Mouse (Mus musculus): ENCODE measurements around the gene 6430548M08Rik.
A peak's percentile ranks its signal among the peaks of the same experiment; 100 is the strongest.

The 6430548M08Rik gene

DNA sequence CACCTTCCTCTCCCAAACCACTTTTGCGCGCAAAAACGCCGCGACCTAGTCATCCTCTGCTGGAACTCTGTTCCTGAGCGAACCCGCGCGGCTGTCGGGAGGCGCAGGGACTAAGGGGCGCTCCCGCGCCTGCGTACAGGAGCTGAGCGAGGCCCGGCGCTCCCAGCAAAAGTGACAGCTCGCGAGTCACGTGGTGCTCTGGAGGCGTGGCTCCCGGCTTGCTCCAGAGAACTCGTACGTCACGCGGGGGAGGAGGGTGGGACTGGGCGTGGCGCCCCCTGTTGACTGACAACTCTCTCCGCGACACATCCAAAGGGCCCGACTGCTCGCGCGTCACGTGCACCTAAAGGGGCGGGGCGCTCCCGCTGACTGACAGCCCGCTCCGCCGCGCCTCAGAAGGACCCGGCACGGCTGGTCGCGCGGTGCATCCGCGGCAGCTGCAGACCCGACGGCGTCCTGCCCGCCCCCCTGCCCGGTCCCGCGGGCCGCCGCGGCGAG lies at the start of gene 6430548M08Rik:
Gene 6430548M08Rik, plus strand, starts transcription at position 395 of the 498 bp plus-strand sequence.
- DNase-seq = peak; percentile 100

DNA sequence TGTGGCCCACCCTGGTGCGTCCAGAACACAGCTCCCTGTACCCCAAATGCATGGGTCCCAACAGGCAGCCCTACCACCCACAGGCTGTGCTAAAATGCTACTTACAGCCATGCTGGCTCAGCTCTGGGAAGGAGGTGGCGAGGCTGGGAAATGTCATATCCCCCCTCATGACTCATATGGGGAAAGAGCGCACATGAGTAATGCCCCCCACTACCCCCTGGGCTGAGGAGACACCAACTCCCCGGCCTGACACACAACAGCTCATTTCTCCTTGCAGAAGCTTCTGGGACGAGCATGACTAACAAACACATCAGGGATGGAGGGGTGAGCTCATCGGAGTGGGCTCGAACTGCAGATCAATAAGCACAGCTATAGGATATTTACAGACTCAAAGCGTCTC lies 48.3 kb upstream of the 6430548M08Rik start:
- no peak for DNase-seq

DNA sequence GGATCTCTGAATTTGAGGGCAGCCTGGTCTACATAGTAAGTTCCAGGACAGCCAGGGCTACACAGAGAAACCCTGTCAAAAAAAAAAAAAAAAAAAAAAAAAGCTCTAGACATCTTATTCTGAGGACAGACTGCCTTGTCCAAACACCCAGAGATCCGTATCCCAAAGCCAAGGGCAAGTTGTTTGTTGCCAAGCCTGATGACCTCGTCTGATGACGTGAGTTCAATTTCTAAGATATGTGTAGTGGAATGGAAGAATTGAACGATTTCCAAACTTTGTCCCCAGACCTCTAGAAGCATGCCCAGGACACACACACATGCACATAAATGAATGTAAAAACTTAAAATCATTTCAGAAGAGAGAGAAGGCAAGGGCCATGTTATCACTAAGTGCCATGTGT lies 47.7 kb upstream of the 6430548M08Rik start:
- DNase-seq = no peak

DNA sequence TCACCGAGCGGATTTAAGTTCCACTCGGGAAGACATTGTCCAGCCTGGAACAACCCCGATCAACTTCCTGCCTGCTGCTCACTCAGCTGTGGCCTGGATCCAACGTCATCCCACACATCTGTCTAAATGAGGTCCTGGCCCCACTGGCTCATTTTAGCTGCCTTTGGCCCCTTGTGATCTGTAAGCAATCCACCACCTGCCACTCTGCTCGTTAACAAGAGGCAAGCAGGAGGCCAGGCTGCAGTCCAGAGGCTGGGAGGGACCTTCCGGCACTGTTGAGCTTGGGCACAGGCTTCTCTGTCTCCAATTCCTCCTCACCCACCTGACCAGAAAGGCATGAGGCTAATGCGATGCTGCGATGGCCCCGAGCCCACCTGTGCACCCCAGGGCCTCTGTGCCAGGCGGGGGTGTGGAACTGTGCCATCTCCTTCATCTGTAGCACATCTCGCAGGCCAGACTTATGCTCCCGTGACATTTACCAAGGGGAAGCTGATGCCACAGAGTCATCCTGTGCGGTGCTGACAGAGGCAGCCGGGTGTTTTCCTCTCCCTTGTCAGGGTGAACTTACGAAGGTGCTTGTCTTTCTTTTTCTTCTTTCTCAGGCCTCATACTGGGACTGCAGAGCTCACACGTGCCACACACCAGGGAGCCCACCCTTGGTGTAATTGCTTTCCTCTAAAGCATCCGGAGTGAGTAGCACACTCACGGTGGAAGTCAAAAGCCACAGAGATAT lies 45.9 kb upstream of the 6430548M08Rik start:
- peak; percentile 83 to 89 for DNase-seq

DNA sequence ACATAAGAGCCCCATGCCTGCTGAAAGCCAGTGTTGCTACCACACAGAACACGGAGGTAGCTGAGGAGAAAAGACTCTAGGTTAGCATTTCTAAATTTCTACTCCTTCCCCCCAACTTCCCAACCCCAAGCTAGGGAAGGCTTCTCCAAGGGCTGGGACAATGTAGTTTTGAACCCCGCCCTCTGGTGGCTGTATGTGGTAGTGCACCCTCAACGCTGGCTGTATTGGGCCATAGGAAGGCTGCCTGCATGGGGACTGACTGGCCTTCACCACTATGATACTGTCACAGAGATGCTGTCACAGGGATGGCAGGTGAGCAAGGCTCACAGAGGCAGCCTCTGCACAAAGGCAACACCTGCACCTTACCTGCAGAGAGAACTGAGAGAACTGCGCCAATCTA lies 42.3 kb upstream of the 6430548M08Rik start:
- peak; percentile 86 to 92 for DNase-seq

DNA sequence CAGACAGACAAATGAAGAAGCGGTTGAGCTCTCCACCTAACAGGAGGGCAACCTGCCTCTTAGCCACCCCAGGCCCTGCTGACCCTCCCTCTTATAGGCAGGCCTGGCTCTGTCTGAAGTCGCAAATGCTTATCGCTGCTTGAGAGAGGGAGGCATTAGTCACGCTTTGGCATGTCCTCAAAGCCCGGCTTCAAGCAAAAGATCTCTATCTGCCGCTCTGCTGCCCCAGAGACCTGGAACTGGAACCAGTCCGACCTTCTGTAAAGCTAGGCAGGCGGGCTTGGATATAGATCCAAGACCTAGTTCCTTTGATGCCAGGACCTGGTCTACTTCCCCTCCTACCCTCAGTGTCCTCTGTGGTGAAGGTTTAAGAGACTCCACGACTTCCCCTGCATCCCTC lies 41.7 kb upstream of the 6430548M08Rik start:
- DNase-seq = peak in 1 of 2 experiments; percentile 19

DNA sequence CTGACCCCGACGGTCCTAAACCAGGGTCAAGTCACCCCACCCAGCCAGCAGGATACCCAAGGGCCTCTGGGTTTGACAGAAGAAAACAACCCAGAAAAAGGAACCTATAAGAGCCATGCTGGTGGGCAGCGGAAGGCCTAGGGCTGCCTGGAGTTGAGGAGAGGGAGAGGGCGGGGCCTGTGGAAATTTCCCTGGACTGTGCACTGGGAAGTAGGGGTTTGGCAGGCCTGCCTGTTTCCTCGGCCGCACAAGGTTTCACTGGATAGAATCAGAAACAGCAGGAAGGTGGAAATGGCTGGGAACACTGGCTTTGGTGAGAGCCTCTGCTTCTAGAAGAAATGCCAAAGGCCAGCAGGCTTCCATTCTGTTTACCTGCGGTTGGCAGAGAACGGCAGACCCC lies 41.1 kb upstream of the 6430548M08Rik start:
- peak; percentile 53 to 68 for DNase-seq

DNA sequence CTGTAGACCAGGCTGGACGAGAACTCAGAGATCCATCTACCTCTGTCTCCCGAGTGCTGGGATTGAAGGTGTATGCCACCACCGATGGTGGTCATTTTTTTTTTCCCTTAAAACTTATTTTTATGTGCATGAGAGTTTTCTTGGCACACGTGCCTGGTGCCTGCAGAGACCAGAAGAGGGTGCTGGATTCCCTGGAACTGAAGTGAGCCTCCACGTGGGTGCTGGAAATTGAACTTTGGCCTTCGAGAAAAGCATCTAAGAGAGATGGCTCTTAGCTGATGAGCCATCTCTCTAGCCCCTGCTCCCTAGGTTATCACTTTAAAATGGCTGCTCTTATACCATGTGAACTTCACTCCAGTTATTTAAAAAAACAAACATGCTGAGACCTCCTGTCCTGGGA lies 39.4 kb upstream of the 6430548M08Rik start:
- DNase-seq = peak; percentile 65 to 68

DNA sequence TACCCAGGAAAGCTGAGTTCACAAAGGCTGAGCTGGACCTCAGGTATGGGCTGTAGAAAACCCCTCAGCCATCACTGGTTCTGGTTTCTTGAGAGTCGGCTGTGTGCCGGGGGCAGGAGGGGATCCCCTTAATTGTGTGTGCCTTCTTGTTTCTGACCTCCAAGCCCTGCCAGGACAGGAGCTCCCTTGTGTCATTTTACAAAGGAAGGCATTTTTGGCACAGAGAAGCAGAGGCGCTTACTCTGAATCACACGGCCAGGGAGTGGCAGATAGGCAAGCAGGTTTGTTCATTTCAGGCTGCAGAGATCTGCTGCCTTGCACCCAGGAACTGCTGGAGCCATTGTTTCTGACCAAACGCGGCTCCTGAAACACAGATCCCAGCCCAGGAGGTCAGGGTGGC lies 38.6 kb upstream of the 6430548M08Rik start:
- DNase-seq = no peak

DNA sequence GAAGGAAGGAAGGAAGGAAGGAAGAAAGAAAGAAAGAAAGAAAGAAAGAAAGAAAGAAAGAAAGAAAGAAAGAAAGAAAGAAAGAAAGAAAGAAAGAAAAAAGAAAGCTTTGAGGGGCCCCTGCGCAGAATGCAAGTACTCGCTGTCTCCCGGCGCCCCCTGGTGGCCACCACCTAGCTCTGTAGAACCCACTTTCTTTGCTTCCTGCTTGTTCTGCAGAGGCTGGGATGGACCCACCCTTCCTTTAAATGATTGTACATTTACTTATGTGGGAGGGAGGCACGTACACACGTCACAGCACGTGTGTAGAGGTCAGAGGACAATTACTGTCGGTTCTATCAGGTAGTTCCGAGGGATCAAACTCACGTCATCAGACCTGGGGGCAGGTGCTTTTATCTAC lies 35.9 kb upstream of the 6430548M08Rik start:
- peak; percentile 81 to 96 for DNase-seq

DNA sequence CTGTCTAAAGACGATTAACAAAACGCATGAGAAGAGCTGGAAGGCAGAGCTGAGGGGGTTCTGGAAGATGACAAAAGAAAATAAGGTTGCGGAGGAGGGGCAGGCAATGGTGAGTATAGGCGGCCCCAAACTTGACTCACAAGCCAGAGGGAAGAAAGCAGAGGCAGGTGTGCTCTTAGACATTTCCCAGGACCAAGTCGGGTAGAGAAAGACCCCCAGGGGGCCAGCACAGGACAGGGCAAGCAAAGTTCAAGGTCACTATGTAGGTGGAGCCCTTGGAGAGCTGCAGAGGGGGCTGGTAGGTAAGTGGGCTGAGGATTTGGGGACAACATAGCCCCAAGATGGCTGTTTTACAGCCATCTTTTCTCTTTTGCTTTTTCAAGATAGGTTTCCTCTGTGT lies 34.6 kb upstream of the 6430548M08Rik start:
- DNase-seq = no peak

DNA sequence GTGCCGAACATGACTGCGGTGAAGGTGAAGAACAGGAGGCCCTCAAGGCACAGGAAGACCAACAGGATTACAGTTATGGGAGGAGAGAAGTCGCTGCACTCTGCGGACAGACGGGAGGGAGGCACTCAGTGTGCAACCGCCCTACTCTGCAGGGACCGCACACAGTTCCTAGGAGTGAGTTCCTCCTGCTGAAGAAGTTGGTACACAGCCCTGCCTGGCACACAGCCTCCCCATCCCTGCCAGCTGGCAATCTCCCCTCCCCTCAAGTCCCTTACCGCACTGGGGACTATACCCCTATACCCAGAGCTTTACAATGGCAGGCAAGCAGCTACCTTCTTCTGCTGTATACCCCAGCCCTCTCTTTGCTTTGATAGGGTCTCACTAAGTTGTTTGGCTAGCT lies 30.7 kb upstream of the 6430548M08Rik start:
- DNase-seq = no peak

DNA sequence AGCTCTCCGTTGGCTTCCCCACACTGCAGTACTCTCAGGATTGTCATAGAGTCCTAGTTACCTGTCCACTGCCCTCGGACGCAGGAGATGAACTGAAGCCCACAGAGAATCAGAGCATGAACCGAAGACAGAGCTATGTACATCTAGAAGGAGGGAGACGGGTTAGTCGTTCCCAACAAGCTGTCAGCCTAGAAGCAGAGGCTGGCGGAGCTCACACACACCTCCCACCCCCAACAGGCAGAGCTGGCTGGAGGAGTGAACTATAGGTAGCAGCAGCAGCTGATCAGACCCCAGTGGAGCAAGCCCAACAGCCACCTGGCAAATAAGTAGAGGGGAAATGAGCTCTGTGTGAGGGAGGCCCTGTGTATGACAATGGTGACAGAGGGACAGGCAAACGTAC lies 29.2 kb upstream of the 6430548M08Rik start:
- no peak for DNase-seq

DNA sequence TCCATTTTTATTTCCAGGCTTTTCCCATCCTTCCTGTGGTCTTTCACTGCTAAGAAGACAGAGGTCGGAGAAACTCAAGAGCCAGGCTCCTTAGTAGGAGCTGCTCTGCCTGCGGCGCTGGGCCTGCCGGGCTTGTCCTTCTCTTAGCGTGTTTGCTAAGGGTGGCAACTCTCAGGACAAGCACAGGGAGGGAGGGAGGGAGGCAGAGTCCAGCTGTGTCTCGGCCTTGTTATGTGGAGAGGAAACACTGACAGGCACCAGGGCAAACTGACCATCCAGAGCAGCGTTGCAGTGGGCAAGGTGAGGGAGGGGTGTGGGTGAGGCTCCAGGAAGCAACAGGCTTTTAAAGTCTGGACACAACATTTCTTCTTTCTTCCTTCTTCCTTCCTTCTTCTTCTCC lies 24.4 kb upstream of the 6430548M08Rik start:
- no peak for DNase-seq

DNA sequence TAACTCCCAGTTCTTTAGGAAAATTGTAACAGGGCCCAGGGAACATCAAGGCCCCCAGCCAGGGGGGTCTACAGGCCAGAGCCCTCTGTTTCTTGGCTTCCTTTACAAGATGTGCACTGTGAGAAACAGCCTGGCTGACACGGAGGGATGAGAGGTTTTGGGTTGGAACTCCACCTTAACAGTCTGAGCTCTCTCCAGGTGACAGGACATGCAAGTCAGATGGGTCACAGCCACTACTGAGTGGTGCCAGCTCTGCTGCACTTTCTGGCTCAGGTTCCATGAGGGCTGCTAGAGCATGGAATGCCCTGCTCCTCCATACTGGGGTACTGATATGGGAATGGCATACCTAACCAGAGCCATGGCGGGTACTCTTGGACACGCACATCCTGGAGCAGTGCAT lies 22.9 kb upstream of the 6430548M08Rik start:
- DNase-seq = no peak

DNA sequence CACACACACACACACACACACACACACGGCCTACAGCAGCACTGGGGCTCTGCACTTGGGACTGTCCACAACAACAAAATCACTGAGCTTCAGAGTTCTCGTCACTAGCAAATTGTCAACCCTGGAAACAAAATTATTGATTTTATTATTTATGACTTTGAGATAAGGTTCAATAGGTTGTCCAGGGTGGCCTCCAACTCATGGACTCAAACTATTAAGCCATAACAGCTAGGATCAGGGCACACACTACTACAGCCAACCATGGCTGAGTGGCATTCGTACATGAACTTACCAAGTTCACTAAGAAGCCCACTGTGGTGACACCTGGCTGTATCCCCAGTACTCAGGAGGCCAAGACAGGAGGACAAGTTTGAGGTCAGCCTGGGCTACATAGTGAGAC lies 20.8 kb upstream of the 6430548M08Rik start:
- no peak for DNase-seq

DNA sequence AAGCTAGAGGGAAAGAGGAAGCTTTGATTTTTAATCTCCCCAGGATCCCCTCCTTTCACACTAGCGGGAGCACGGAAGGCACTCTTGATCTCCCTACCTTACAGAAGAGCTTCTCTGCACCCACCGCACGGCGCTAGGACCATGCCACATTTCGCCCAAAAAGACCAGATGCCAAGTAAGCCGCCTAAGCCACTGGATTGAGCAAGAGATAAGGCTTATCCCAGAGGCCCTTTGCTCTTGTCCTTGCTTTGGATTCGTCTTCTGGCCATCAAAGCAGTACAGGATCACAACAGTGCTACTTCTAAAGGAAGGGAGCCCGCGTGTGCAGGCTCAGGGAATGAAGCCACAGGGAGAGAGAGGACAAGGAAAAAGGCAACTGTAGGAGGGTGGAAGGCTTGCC lies 19.2 kb upstream of the 6430548M08Rik start:
- no peak for DNase-seq

DNA sequence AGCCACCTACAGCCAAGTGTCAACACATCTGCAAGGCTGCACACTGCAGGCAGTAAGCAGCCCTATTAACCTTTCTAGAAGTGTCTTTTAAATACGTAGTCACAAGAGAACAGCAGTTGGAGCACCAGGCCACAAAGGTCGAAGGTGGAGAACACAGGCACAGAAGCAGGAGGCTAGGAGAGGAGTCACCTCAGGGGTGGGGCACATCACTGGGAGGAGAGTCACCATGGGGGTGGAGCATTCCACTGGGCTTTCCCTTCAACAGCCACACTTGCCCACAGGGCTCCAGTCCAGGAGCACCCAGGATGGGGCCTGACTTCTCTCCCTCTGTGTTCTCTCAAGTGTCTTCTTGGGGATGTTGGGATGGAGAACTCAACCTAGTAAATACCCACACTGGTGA lies 17.5 kb upstream of the 6430548M08Rik start:
- peak; percentile 50 to 52 for DNase-seq

DNA sequence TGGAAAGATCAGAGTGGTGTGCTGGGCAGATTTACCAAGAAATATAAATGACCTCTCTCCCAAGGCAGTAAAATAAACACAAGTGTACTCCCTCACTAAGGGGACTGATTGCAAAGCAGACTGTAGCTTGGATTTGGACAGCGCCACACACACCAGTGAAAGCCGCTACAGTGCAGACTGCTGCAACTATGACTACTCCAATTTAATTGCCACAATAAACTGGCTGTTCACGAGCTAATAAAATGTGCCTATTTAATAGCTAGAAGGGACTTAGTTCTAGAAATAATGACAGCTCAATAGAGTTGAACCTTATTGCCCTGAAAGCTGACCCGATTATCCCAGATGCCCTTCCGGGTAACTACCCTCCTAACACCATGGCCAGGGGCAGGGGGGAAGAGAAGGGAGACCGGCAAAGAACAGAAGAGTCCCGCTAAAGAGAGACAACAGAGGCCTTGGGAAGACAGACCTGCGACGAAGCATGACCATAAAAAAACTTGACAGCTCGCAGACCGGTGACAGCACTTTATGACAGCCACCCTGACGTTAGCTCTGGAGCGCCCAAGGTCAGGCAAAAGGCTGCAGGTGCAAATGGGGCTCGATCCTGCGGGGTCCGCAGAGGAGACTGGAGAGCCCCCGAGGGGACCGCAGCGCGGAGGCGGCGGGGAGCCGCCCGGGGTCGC lies 13.4 kb upstream of the 6430548M08Rik start:
- DNase-seq = no peak

DNA sequence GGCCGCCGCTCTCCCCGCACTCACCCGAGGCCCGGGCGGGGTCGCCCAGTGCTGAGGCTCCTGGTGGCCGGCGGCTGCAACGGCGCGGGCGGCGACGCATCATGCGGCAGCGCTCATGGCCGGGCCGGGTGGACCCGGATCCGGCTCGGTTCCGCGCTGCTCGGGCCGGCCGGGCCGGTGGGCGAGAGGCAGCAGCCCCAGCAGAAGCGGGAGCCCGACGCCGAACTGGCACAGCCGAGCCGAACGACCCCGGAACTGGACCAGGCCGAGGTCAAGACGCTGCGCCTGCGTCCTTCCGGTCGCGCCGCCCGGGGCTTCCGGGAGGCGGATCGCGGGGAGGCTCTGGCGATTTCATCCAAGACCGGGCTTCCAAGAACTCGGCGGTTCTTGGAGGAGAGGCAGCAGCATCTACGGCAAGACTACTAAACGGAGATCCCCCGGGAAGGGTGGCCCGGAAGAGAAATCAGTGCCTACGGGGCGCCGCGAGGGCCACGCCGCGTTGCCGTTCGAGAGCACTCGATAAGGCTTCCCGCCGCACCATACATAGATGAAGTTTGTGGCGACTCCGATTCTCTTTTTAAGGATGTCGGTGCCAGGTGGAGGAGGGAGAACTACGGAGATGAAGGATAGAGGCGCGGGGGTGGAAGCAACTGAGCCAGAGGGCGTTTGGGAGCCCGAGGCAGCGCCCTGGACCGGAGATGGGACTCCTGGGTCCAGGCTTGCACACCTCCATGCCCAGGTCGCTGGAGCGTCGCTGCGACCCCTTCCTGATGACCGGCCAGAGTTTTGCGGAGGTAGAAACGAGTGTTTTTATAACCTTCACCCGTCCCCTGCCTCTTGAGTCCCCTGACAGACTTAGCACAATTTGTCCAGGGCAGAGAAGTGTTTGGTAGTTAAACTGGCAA lies 12.6 kb upstream of the 6430548M08Rik start, which contains the start of gene Zdhhc7:
Gene Zdhhc7, minus strand, starts transcription at position 415 of the 905 bp plus-strand sequence.
- peak; percentile 84 to 90 for DNase-seq

DNA sequence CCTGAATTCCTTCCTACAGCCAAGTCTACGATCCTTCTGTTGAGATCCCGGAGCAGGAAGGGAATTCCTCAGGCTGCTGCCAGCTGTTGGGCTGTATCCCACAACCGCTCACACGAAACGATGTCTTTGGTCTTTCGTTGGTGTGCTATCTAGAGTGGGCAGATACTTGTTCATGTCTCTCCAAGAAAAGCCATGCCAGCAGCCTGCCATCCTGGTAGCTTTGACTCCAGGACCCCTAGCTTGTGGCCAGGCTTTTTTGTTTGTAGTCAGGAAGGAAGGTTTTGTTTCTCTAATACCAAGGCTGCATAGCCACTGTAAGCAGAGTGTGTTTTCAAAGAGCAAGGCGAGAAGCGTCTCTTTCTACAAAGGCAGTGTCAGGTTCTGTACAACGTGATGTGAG lies 10.0 kb upstream of the 6430548M08Rik start:
- peak in 1 of 2 experiments; percentile 30 for DNase-seq

DNA sequence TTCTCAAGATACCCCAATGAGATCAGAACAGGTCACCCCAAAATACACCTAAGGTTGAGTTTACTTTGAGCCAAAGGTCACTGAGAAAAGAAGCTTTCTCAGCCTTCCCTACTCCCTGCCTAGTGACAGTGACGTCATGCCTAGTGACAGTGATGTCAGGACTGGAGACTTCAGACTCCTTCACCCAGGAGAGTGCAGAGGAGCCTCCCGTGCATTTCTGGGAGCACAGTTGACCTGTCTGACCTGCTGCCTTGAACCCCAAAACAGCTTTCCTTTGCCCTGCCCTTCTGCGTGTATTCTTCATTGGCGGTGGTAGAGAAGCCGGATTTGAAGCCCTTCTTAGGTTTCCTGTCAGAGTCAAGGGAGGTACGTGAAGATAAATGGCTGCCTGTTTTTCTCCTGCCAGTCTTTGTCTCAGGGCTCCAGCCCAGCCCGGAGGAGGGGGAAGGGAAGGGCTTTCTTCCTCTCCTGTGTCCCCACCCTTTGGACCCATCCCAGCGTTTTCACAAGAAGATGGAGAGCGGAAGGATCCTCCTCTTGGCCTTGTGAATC lies 9.2 kb upstream of the 6430548M08Rik start:
- peak; percentile 86 to 92 for DNase-seq

DNA sequence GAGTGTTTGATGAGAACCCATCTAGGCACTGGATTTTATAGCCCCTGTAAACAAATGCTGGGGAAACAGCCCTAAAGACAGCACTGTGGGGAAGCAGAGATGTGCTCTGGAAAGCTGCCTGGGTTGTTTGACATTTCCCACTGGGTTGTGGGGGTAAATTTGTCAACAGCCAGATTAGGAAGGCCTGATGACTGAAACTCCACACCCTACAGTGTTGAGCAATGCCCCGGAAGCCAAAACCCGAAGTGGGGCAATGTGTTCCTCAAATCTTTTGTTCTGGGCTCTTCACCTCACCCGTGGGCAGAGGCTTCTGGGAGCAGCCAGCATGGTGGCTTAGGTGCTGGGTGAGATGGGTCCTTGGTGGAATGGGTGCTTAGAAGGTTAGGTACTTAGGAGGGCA lies 4.8 kb upstream of the 6430548M08Rik start:
- no peak for DNase-seq

All from kidney, postnatal 36 days (tissue).